In the genomic region with DNA sequence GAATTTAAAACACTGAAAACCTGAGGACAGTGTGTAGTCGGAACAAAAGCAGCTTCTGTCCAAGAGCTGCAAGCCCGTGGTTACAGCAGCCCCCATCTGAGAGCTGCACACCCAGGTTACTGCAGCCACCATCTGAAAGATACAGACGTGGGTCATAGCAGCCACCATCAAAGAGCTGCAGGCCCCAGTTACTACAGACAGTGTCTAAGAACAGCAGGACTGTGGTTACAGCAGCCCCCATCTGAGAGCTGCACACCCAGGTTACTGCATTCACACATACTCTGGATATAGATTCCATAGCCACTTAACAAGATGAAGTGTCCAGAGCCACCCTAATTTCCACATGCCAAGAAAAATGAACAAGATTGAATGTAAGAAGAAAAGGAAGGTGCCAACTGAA, we compare ENCODE assay signal across 17 mouse cellular contexts.
"Had no signal": no experiment of that assay in that cellular context is flagged by ENCODE, and none has a peak within 500 bp of the region (broad histone marks: within the 10 kb centered on the region; RNA-seq: fewer than 3 reads in every experiment).

No protein-coding gene starts in this region.

- ATAC-seq: liver, embryonic 12.5 days; liver, postnatal 0 days; lung, postnatal 0 days; midbrain, embryonic 13.5 days; midbrain, embryonic 15.5 days; midbrain, embryonic 16.5 days had no signal

- DNase-seq: left cerebral cortex, postnatal 4 days; liver; liver, embryonic 13.5 days; liver, postnatal 0 days; lung, adult 18-20 months; lung, adult 2 months; lung, embryonic 14.5 days; lung, postnatal 10 days; lung, postnatal 14 days; lung, postnatal 36 days; lung, postnatal 4 days; midbrain, embryonic 14.5 days had no signal
